Mouse (Mus musculus): ENCODE measurements around the gene Sh3bgr.

The Sh3bgr gene

GRCm38 (mm10) chr16:96199913-96200701, at the start of gene Sh3bgr:
Gene Sh3bgr, plus strand, starts transcription at chr16:96200450.
- no peak for DNase-seq (ENCODE audit: low read depth, low spot score)

GRCm38 (mm10) chr16:96150995-96151394, 49.3 kb upstream of the Sh3bgr start:
- DNase-seq (ENCODE audit: low read depth, low spot score) = no peak

- DNase-seq (ENCODE audit: low read depth, low spot score) = no peak
Measured at GRCm38 (mm10) chr16:96151551-96151950, 48.7 kb upstream of the Sh3bgr start.

GRCm38 (mm10) chr16:96154476-96154875, 45.8 kb upstream of the Sh3bgr start:
- DNase-seq (ENCODE audit: low read depth, low spot score) = no peak

- no peak for DNase-seq (ENCODE audit: low read depth, low spot score)
Measured at GRCm38 (mm10) chr16:96156019-96156418, 44.2 kb upstream of the Sh3bgr start.

GRCm38 (mm10) chr16:96157171-96157570, 43.1 kb upstream of the Sh3bgr start:
- no peak for DNase-seq (ENCODE audit: low read depth, low spot score)

GRCm38 (mm10) chr16:96158511-96159080, 41.7 kb upstream of the Sh3bgr start:
- no peak for DNase-seq (ENCODE audit: low read depth, low spot score)

- DNase-seq (ENCODE audit: low read depth, low spot score) = no peak
Measured at GRCm38 (mm10) chr16:96159091-96159731, 41.0 kb upstream of the Sh3bgr start.

GRCm38 (mm10) chr16:96159794-96160346, 40.4 kb upstream of the Sh3bgr start:
- DNase-seq (ENCODE audit: low read depth, low spot score) = no peak

- DNase-seq (ENCODE audit: low read depth, low spot score) = no peak
Measured at GRCm38 (mm10) chr16:96160927-96161326, 39.3 kb upstream of the Sh3bgr start.

- no peak for DNase-seq (ENCODE audit: low read depth, low spot score)
Measured at GRCm38 (mm10) chr16:96161336-96161735, 38.9 kb upstream of the Sh3bgr start.

- DNase-seq (ENCODE audit: low read depth, low spot score) = no peak
Measured at GRCm38 (mm10) chr16:96165723-96166264, 34.5 kb upstream of the Sh3bgr start.

GRCm38 (mm10) chr16:96168837-96169236, 31.4 kb upstream of the Sh3bgr start:
- DNase-seq (ENCODE audit: low read depth, low spot score) = no peak

GRCm38 (mm10) chr16:96173648-96174047, 26.6 kb upstream of the Sh3bgr start:
- DNase-seq (ENCODE audit: low read depth, low spot score) = no peak

- no peak for DNase-seq (ENCODE audit: low read depth, low spot score)
Measured at GRCm38 (mm10) chr16:96175399-96175798, 24.9 kb upstream of the Sh3bgr start.

GRCm38 (mm10) chr16:96179156-96179555, 21.1 kb upstream of the Sh3bgr start:
- DNase-seq (ENCODE audit: low read depth, low spot score) = no peak

- DNase-seq (ENCODE audit: low read depth, low spot score) = no peak
Measured at GRCm38 (mm10) chr16:96187619-96188018, 12.6 kb upstream of the Sh3bgr start.

- peak; percentile 94 for DNase-seq (ENCODE audit: low read depth, low spot score)
Measured at GRCm38 (mm10) chr16:96191531-96192506, 8.4 kb upstream of the Sh3bgr start, which contains the start of gene Lca5l. Gene Lca5l, minus strand, starts transcription at chr16:96192271.

GRCm38 (mm10) chr16:96200702-96201028, 415 bp downstream of the Sh3bgr start:
- no peak for DNase-seq (ENCODE audit: low read depth, low spot score)

GRCm38 (mm10) chr16:96201485-96202232, 1.4 kb downstream of the Sh3bgr start:
- DNase-seq (ENCODE audit: low read depth, low spot score) = no peak

Data from WW6 (cell line).